Mouse (Mus musculus) olfactory bulb, adult 2 months (tissue): ENCODE results near the gene Chit1. TPM values are rescaled to one million over a fixed set of nuclear protein-coding genes. Genes with fewer than 3 reads are reported as not detected.

Experiments used
- H3K27ac ChIP-seq: fragments of 200-500 bp; 2 replicates; pipeline ENCODE4 v1.5.1; 2012; ENCODE audit warnings: low read depth, low read length; ENCODE audit not compliant: insufficient read depth
- H3K4me1 ChIP-seq: fragments of 200-500 bp; 2 replicates; pipeline ENCODE4 v1.6.1; 2012; ENCODE audit warnings: low read length; ENCODE audit not compliant: control insufficient read depth, insufficient read depth
- H3K4me3 ChIP-seq: fragments of 200-500 bp; 2 replicates; pipeline ENCODE4 v1.5.1; 2012; ENCODE audit warnings: mild to moderate bottlenecking, low read depth, low read length, moderate library complexity; ENCODE audit not compliant: insufficient read depth
- CTCF ChIP-seq: fragments of 200-500 bp; IDR thresholded peaks from 2 replicates; pipeline ENCODE4 v1.5.1; 2012; ENCODE audit warnings: low read depth, mild to moderate bottlenecking, low read length, moderate library complexity; ENCODE audit not compliant: insufficient read depth
- POLR2A ChIP-seq: fragments of 200-500 bp; IDR thresholded peaks from 2 replicates; pipeline ENCODE4 v1.6.1; 2012; ENCODE audit warnings: mild to moderate bottlenecking, low read depth, low read length, moderate library complexity; ENCODE audit not compliant: insufficient read depth
- WGBS: fragments of 180-500 bp; shearing (Covaris S2); methylation state at CpG from one replicate; pipeline ENCODE4 v1.1.7; 2018; 5-methylcytosine and 5-hydroxymethylcytosine counted together
- polyA plus RNA-seq: library from polyadenylated mRNA; stranded (reverse); fragments of >200 nt; gene quantifications from 2 replicates; pipeline ENCODE4 v1.2.4, GENCODE M21; 2012; ENCODE audit warnings: low replicate concordance; ENCODE audit not compliant: missing spikeins, insufficient read depth, insufficient read length

Gene Chit1
- polyA plus RNA-seq, 1 experiment = not detected

- Histone ChIP-seq H3K4me1 (peaks cover 28% of the 10 kb centered on the region), H3K4me3 (no peak overlapping the region), H3K27ac (no peak overlapping the region)
- 85% methylated on average over 3 of the region's 3 CpGs for WGBS
- no peak for TF ChIP-seq CTCF
- TF ChIP-seq POLR2A = no peak
Measured at GRCm38 (mm10) chr1:134101593-134101992, 9.4 kb upstream of the Chit1 start.

- peaks cover 9% of the 10 kb centered on the region for H3K4me1 ChIP-seq
- H3K27ac ChIP-seq = no peak overlapping the region
- 65% methylated on average over 5 of the region's 5 CpGs for WGBS
- no peak overlapping the region for H3K4me3 ChIP-seq
- TF ChIP-seq POLR2A (no peak), CTCF (no peak)
Measured at GRCm38 (mm10) chr1:134103861-134104260, 7.2 kb upstream of the Chit1 start.

- Histone ChIP-seq H3K27ac (no peak overlapping the region), H3K4me3 (no peak overlapping the region), H3K4me1 (no peaks in the 10 kb centered on the region)
- WGBS = 89% methylated on average over 11 of the region's 11 CpGs
- no peak for TF ChIP-seq CTCF
- TF ChIP-seq POLR2A = no peak
Measured at GRCm38 (mm10) chr1:134105043-134105763, 5.8 kb upstream of the Chit1 start.

GRCm38 (mm10) chr1:134105764-134106430 lies 5.1 kb upstream of the Chit1 start:
- WGBS = 72% methylated on average over 3 of the region's 3 CpGs
- Histone ChIP-seq H3K4me1 (no peaks in the 10 kb centered on the region), H3K27ac (no peak overlapping the region), H3K4me3 (no peak overlapping the region)
- TF ChIP-seq CTCF (no peak), POLR2A (no peak)

- WGBS = 2% methylated on average over 5 of the region's 5 CpGs
- Histone ChIP-seq H3K27ac (no peak overlapping the region), H3K4me1 (no peaks in the 10 kb centered on the region), H3K4me3 (no peak overlapping the region)
- TF ChIP-seq POLR2A (no peak), CTCF (peak; percentile 79)
Measured at GRCm38 (mm10) chr1:134106719-134107118, 4.3 kb upstream of the Chit1 start.

- TF ChIP-seq CTCF = no peak
- TF ChIP-seq POLR2A = no peak
- Histone ChIP-seq H3K4me1 (no peaks in the 10 kb centered on the region), H3K4me3 (no peak overlapping the region), H3K27ac (no peak overlapping the region)
- WGBS = 95% methylated on average over 7 of the region's 7 CpGs
Measured at GRCm38 (mm10) chr1:134107777-134108176, 3.3 kb upstream of the Chit1 start.

GRCm38 (mm10) chr1:134110015-134110414 lies 1.0 kb upstream of the Chit1 start:
- 80% methylated on average over 3 of the region's 3 CpGs for WGBS
- Histone ChIP-seq H3K4me1 (no peaks in the 10 kb centered on the region), H3K27ac (no peak overlapping the region), H3K4me3 (no peak overlapping the region)
- TF ChIP-seq POLR2A (no peak), CTCF (no peak)

GRCm38 (mm10) chr1:134110449-134110848 lies 593 bp upstream of the Chit1 start:
- Histone ChIP-seq H3K4me1 (peaks cover 3% of the 10 kb centered on the region), H3K27ac (no peak overlapping the region), H3K4me3 (no peak overlapping the region)
- 96% methylated on average over 5 of the region's 5 CpGs for WGBS
- TF ChIP-seq POLR2A (no peak), CTCF (no peak)

GRCm38 (mm10) chr1:134113560-134113959 lies 2.5 kb downstream of the Chit1 start:
- 79% methylated on average over 5 of the region's 5 CpGs for WGBS
- TF ChIP-seq CTCF (no peak), POLR2A (no peak)
- H3K4me3 ChIP-seq = no peak overlapping the region
- no peak overlapping the region for H3K27ac ChIP-seq
- peaks cover 11% of the 10 kb centered on the region for H3K4me1 ChIP-seq

GRCm38 (mm10) chr1:134114018-134114417 lies 3.0 kb downstream of the Chit1 start:
- Histone ChIP-seq H3K4me1 (peaks cover 11% of the 10 kb centered on the region), H3K4me3 (no peak overlapping the region), H3K27ac (no peak overlapping the region)
- TF ChIP-seq CTCF (no peak), POLR2A (no peak)
- WGBS = 97% methylated on average over 7 of the region's 7 CpGs
